Mouse (Mus musculus) left cerebral cortex, postnatal 36 days (tissue): Measurements from ENCODE around the gene Meis1. TPM values are rescaled to one million over a fixed set of nuclear protein-coding genes. Genes with fewer than 3 reads are reported as not detected.

Experiments
- DNase-seq, 2 experiments: peaks; one replicate each; pipeline ENCODE4 v3.0.0; 2021 to 2022; ENCODE audit warnings: low spot score in 2 of 2, mixed read lengths in 1 of 2
- intact Hi-C: fragments of 180-260 bp; cut with DNase I; formaldehyde crosslinking; loops from one replicate; pipeline ENCODE4 v1.15.1; 2025
- total RNA-seq, 2 experiments: library from RNA; stranded (reverse); gene quantifications; 2 replicates each; pipeline ENCODE4 v1.2.3; 2021

The Meis1 gene
- total RNA-seq, 2 experiments from 2014 or later: 4.6 to 7.0 TPM

- intact Hi-C loops: no loop called here
- DNase-seq: no peak
Measured at GRCm38 (mm10) chr11:19003066-19003465, 15.7 kb downstream of the Meis1 start.

GRCm38 (mm10) chr11:18996767-18997166 lies 22.0 kb downstream of the Meis1 start:
- intact Hi-C loops: no loop called here

GRCm38 (mm10) chr11:18996289-18996688 lies 22.5 kb downstream of the Meis1 start:
- intact Hi-C loops: no loop called here
- DNase-seq: no peak

More at GRCm38 (mm10) chr11:18996767-18997166, 22.0 kb downstream of the Meis1 start:
- DNase-seq: no peak

GRCm38 (mm10) chr11:18992796-18993195 lies 26.0 kb downstream of the Meis1 start:
- intact Hi-C loops: no loop called here
- DNase-seq: no peak

GRCm38 (mm10) chr11:18990244-18990677 lies 28.5 kb downstream of the Meis1 start:
- intact Hi-C loops: no loop called here
- DNase-seq: no peak

- intact Hi-C loops: no loop called here
- no peak for DNase-seq
Measured at GRCm38 (mm10) chr11:18989669-18990243, 29.0 kb downstream of the Meis1 start.

- no peak for DNase-seq
- intact Hi-C loops: no loop called here
Measured at GRCm38 (mm10) chr11:18988637-18989263, 30.0 kb downstream of the Meis1 start.

GRCm38 (mm10) chr11:18983813-18984212 lies 35.0 kb downstream of the Meis1 start:
- no peak for DNase-seq
- intact Hi-C loops: no loop called here

- DNase-seq: no peak
- intact Hi-C loops: no loop called here
Measured at GRCm38 (mm10) chr11:18983294-18983693, 35.5 kb downstream of the Meis1 start.

GRCm38 (mm10) chr11:18982331-18982730 lies 36.5 kb downstream of the Meis1 start:
- intact Hi-C loops: no loop called here

GRCm38 (mm10) chr11:18981367-18981766 lies 37.4 kb downstream of the Meis1 start:
- intact Hi-C loops: no loop called here
- DNase-seq: no peak

More at GRCm38 (mm10) chr11:18982331-18982730, 36.5 kb downstream of the Meis1 start:
- DNase-seq: no peak

GRCm38 (mm10) chr11:18980615-18981014 lies 38.2 kb downstream of the Meis1 start:
- DNase-seq: no peak
- intact Hi-C loops: no loop called here

GRCm38 (mm10) chr11:18975087-18975486 lies 43.7 kb downstream of the Meis1 start:
- no peak for DNase-seq
- intact Hi-C loops: no loop called here

GRCm38 (mm10) chr11:18973808-18974207 lies 45.0 kb downstream of the Meis1 start:
- no peak for DNase-seq
- intact Hi-C loops: no loop called here

GRCm38 (mm10) chr11:18972968-18973367 lies 45.8 kb downstream of the Meis1 start:
- intact Hi-C loops: no loop called here

GRCm38 (mm10) chr11:18971551-18971950 lies 47.2 kb downstream of the Meis1 start:
- DNase-seq: no peak
- intact Hi-C loops: no loop called here

More at GRCm38 (mm10) chr11:18972968-18973367, 45.8 kb downstream of the Meis1 start:
- no peak for DNase-seq

GRCm38 (mm10) chr11:18969920-18970336 lies 48.9 kb downstream of the Meis1 start:
- no peak for DNase-seq
- intact Hi-C loops: no loop called here

GRCm38 (mm10) chr11:18964418-18964817 lies 54.4 kb downstream of the Meis1 start:
- intact Hi-C loops: no loop called here
- no peak for DNase-seq

GRCm38 (mm10) chr11:18963202-18964136 lies 55.3 kb downstream of the Meis1 start:
- no peak for DNase-seq
- intact Hi-C loops: no loop called here

GRCm38 (mm10) chr11:18959465-18959864 lies 59.3 kb downstream of the Meis1 start:
- intact Hi-C loops: no loop called here
- DNase-seq: no peak
